Mouse (Mus musculus) neural tube, embryonic 10.5 days (tissue): Measurements from ENCODE around the gene Ugt1a9.
"Not testable (repeated sequence)": the region's sequence is repeated elsewhere in the genome, so short reads cannot be mapped to it uniquely, and the experiment has no call there.

Source experiments
- DNase-seq: peaks from one replicate; pipeline ENCODE4 v3.0.0-alpha.2; 2017; ENCODE audit warnings: low spot score; ENCODE audit errors: extremely low spot score

Gene Ugt1a9

GRCm38 (mm10) chr1:88070495-88070894, at the start of gene Ugt1a9:
Gene Ugt1a9, plus strand, starts transcription at chr1:88070800.
- DNase-seq: no peak

GRCm38 (mm10) chr1:88025244-88025643, 45.4 kb upstream of the Ugt1a9 start:
- not testable (repeated sequence) for DNase-seq

GRCm38 (mm10) chr1:88043044-88043443, 27.6 kb upstream of the Ugt1a9 start:
- not testable (repeated sequence) for DNase-seq

GRCm38 (mm10) chr1:88044832-88045437, 25.7 kb upstream of the Ugt1a9 start:
- not testable (repeated sequence) for DNase-seq

- not testable (repeated sequence) for DNase-seq
Observed at GRCm38 (mm10) chr1:88047408-88047807, 23.2 kb upstream of the Ugt1a9 start.

- DNase-seq: no peak
Observed at GRCm38 (mm10) chr1:88055088-88055487, 15.5 kb upstream of the Ugt1a9 start, which contains the start of gene Ugt1a10. Gene Ugt1a10, plus strand, starts transcription at chr1:88055388.

- DNase-seq: not testable (repeated sequence)
Observed at GRCm38 (mm10) chr1:88066472-88067102, 4.0 kb upstream of the Ugt1a9 start.

- DNase-seq: no peak
Observed at GRCm38 (mm10) chr1:88070902-88071301, 302 bp downstream of the Ugt1a9 start.

GRCm38 (mm10) chr1:88074471-88074870, 3.9 kb downstream of the Ugt1a9 start:
- DNase-seq: no peak

- no peak for DNase-seq
Observed at GRCm38 (mm10) chr1:88077128-88077527, 6.5 kb downstream of the Ugt1a9 start.

GRCm38 (mm10) chr1:88081670-88082069, 11.1 kb downstream of the Ugt1a9 start:
- DNase-seq: no peak

GRCm38 (mm10) chr1:88086125-88086524, 15.5 kb downstream of the Ugt1a9 start:
- DNase-seq: no peak

- DNase-seq: no peak
Observed at GRCm38 (mm10) chr1:88087513-88087912, 16.9 kb downstream of the Ugt1a9 start, which contains the start of gene Ugt1a8. Gene Ugt1a8, plus strand, starts transcription at chr1:88087813.

GRCm38 (mm10) chr1:88092341-88092740, 21.7 kb downstream of the Ugt1a9 start:
- DNase-seq: no peak

GRCm38 (mm10) chr1:88094270-88094676, 23.7 kb downstream of the Ugt1a9 start:
- DNase-seq: not testable (repeated sequence)

- peak; percentile 14 for DNase-seq
Observed at GRCm38 (mm10) chr1:88094941-88095492, 24.4 kb downstream of the Ugt1a9 start, which contains the start of gene Ugt1a7c. Gene Ugt1a7c, plus strand, starts transcription at chr1:88095062.

- not testable (repeated sequence) for DNase-seq
Observed at GRCm38 (mm10) chr1:88098546-88098945, 27.9 kb downstream of the Ugt1a9 start.

- DNase-seq: not testable (repeated sequence)
Observed at GRCm38 (mm10) chr1:88099691-88100090, 29.1 kb downstream of the Ugt1a9 start.

- DNase-seq: not testable (repeated sequence)
Observed at GRCm38 (mm10) chr1:88103019-88103418, 32.4 kb downstream of the Ugt1a9 start, which contains the start of gene Ugt1a6b. Gene Ugt1a6b, plus strand, starts transcription at chr1:88103252.

- not testable (repeated sequence) for DNase-seq
Observed at GRCm38 (mm10) chr1:88103697-88104468, 33.3 kb downstream of the Ugt1a9 start.

- DNase-seq: no peak
Observed at GRCm38 (mm10) chr1:88104667-88105430, 34.2 kb downstream of the Ugt1a9 start.
